Mouse (Mus musculus): ENCODE measurements around the gene Ptprf.

Ptprf gene

GRCm38 (mm10) chr4:118286202-118286601 lies 5.0 kb downstream of the Ptprf start:
- no peak for DNase-seq (ENCODE audit: low spot score)

- no peak for DNase-seq (ENCODE audit: low spot score)
Observed at GRCm38 (mm10) chr4:118282182-118282562, 9.0 kb downstream of the Ptprf start.

GRCm38 (mm10) chr4:118281444-118282181 lies 9.6 kb downstream of the Ptprf start:
- no peak for DNase-seq (ENCODE audit: low spot score)

DNA sequence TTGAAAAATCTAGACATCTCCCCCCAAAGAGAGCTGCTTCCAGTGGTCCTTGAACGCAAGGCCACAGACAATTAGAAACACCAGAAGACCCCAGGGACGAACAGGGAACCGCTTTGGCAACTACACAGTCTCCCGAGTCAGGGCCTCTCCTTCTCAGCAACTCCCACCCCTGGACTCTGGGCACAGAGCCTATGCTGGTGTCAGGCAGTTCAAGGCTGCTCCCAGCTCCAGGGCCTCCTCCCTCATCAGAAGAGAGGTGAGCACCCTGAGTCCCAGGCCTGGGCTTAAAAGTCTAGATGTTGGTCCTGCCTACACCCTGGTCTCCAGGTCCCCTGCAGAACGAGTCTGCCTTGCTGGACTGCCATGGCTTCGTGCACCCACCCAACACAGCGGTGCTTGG lies 10.7 kb downstream of the Ptprf start:
- DNase-seq (ENCODE audit: low spot score): no peak

DNA sequence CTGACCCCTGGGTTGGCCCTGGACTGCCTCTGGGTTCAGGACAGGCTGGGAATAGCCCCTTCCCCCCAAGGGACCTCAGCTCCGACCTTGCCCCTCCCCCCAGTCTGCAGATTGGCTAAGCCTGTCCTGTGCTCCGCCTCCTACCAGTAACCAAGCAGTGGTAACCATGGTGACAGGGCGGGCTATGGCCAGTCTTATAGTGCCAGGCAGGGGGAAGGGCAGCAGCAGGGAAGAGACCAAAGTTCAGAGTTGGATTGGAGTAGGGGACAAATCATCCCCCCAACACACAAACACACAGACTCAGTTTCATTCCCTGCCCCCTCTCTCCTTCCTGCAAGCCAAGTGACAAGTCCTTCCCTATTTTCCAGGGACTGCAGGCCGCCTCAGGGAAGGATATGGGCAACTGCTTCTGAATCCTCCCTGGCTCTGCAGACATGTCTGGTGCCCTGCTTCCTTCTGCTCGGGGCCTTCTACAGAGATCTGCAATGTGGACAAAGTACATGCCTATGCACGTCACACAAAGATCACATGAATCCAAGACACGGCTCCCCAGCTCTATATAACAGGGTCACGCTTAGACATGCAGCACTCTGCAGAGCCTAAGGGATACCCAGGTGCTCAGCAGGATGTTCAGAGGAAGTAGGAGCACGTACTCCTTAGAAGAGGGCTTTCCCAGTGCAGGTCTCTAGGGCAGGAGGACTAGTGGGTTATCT lies 14.5 kb downstream of the Ptprf start:
- no peak for DNase-seq (ENCODE audit: low spot score)

DNA sequence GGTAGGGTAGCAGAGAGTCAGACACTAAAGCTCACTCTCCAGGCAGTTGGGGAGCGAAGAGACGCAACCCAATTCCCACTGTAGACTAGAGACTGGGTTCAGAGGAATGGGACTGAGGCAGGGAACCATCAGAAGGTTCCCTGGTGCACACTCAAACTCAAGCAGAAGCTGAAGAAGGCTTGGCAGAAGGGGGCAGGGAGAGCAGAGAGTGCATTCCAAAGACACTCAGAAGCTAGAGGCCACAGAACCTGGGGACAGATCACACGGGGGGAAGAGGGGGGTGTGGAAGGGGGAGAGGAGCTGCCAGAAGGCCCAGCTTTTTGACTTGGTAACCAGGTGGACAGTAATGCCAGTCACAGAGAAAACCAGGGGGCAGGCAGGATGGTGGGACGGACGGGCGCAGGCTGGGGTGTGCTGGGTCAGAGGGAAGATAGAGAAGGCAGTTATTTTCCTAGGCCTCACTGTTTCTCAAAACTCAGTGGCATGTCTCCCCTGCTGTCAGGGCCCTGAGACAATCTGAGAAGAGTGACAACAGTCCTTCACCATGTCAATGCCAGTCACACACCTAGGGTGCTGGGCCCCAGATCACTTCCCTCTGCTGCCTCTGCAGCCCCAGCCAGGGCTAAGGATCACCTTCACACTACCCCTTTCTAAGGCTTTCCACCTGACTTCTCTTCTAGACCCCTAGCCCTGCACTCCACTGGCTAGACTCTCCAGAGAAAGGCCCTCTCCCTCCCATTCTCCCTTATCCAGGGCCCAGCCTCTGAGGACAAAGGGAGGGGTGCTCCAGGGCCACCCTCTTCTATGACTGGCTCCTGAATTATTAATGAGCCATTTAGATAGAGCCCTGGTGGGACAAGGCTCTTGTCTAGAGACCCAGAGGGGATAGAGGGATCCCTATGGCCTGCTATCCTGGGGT lies 15.3 kb downstream of the Ptprf start:
- DNase-seq (ENCODE audit: low spot score): no peak

DNA sequence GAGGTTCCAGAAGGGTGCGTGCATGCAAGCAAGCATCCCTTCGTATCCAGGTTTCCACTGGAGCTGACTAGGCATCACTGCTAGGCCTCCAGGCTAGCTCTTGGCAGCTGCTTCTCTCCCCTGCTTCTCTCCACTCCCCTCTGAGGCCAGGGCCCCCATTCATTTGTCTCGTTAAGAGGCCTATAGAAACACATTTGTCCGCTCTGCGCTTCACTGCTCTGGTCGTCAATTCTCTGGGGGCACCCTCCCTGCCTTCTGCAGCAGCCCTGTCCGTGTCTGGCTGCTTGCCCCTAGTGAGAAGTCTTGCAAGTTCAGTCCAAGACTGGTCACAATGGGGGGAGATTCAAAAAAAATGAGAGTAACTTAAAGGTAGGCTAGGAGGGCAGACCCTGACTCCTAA lies 16.7 kb downstream of the Ptprf start:
- no peak for DNase-seq (ENCODE audit: low spot score)

GRCm38 (mm10) chr4:118273998-118274397 lies 17.2 kb downstream of the Ptprf start:
- DNase-seq (ENCODE audit: low spot score): no peak

GRCm38 (mm10) chr4:118273545-118273944 lies 17.7 kb downstream of the Ptprf start:
- DNase-seq (ENCODE audit: low spot score): no peak

DNA sequence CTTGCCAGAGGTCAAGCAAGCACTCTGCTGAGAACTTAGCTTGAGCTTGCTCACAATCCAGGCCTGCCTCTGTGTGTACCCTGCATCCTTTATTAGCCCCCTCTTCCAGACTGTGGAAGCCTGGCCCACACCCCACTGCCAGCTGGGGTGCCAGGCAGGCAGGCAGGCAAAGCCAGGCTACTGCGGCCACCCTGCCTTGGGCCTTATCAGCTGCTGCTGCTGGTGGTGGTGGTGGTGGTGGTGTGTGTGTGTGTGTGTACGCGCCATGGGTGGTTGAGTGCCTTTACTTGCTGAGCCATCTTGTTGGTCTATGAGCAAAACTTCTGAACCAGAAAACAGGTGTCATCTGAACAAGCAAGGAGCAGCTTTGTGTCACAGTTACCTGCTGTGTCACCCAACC lies 18.3 kb downstream of the Ptprf start:
- no peak for DNase-seq (ENCODE audit: low spot score)

DNA sequence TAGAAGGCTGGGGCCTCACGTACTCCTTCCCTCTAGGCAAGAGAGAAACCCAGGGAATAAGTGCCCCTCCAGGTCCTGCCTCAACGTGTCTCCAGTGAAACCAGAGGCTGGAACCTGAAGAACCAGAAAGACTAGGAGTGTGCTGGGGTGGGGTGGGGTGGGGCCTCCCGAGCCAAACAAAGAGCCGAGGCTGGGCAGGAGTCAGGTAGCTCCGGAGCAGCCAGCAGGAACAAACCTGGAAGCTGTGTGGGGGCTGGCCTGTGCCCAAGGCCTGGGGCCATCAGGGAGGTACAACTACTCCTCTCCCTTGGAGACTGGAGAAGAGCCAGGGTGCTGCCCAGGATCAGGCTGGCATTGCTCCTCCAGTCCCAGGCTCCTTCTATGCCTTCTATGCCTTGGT lies 18.9 kb downstream of the Ptprf start:
- no peak for DNase-seq (ENCODE audit: low spot score)

DNA sequence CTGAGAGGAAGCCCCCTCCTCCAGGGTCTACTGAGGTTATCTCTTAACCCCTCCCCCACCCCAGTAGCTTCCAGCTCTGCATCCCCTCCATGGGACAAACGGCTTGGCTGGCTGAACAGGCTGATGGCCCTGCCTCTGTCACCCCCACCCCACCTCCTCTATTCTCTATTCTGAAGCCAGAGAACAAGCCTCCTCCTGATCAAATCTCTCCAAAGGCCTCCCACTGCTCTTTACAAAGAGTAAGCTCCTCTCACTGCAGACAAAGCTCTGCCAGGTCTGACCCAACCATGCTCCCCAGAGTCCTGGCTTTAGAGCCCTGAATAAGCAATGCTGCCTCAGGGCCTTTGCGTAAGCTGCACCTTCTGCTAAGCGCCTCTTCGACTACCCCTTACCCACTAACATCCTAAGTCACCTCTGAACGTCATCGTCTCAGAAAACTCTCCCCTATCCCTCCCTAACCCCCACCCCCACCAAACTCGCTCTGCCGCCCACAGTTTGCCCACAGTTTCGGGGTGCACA lies 19.6 kb downstream of the Ptprf start:
- no peak for DNase-seq (ENCODE audit: low spot score)

DNA sequence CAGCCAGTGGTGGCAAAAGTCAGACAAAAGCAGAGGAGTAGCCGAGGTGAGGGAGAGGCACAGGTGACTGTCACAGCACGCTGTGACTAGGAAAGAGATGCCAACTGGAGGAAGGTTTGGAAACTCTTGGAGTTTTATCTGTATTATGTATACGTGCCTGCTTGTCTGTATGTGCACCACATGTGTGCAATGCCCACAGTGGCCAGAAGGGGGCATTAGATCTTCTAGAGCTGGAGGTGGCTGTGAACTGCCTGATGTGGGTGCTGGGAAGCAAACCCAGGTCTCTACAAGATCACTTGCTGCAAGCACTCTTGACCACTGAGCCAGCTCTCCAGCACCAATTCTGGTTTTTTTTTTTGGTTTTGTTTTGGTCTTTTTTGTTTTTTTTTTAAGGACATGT lies 20.5 kb downstream of the Ptprf start:
- no peak for DNase-seq (ENCODE audit: low spot score)

GRCm38 (mm10) chr4:118269999-118270398 lies 21.2 kb downstream of the Ptprf start:
- DNase-seq (ENCODE audit: low spot score): no peak

DNA sequence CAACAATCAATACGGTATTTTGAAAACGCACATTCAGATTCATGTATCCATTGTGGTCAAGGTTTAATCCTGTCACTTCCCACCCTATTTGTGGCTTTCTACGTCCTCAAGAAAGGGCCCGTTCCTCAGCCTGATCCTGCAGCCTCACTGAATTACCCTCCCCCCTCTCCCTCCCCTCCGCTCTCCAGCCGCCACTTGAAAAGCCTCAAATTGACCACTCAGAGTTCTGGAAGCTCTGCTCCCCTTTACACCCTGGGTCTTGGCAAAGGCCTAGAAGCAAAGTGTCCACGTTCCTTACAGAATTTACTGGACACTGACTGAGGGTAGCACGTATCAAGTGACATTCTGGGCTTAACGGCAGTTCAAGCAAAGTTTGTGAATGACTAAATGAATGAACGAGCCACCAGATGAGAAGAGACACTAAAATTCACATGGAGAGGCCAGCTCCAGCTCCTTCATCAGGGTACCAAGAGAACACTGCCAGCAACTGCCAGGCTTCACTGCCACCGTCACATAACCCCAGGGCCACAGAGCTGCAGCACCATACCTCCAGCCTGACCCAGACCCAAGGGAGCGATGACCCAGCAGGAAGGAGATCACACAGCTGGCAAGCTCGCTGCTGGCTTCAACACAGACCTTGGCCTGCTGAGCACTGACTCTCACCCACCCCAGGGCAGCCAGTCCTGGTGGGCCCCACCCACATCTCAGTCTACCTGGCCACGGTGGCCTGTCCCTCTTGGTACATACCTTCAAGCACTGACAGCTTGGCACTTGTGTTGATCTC lies 22.6 kb downstream of the Ptprf start:
- no peak for DNase-seq (ENCODE audit: low spot score)

DNA sequence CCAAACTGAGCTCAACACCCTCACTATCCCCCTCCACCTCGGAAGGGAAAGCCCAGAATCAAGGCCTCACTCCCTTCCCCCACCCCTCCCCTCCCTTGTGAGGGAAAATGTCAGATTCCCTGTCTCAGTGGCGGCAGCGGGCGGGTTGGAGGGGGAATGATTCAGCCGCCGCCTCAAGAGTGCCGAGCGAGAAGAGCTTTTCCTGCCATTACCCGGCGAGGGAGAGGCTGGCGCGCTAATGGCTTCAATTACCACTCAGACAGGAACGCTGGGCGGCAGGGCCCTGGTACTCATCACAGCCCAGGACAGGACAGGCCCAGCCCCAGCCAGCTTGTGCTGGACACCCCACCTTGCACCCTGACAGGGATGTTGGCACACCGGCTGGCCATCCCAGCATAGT lies 25.6 kb downstream of the Ptprf start:
- DNase-seq (ENCODE audit: low spot score): no peak

- no peak for DNase-seq (ENCODE audit: low spot score)
Observed at GRCm38 (mm10) chr4:118261771-118262473, 29.3 kb downstream of the Ptprf start.

DNA sequence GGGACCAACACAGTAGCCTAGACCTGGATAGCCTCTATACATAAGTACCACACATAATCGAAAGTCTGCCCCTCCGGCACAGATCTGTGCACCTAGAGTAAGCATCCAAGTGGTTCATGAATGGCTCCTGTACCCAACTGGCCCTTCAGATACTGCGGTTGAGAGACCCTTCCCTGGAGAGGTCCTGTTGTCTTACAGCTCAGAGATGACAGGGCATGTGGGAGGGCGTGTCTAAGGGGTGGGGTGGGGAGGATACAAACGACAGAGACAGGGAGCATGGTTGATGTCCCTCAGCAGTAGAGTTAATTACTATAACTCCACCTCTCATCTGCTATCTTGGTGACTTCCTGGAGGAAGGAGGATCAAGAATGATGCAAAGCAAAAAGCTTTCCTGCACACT lies 29.9 kb downstream of the Ptprf start:
- no peak for DNase-seq (ENCODE audit: low spot score)

GRCm38 (mm10) chr4:118260551-118261267 lies 30.5 kb downstream of the Ptprf start:
- no peak for DNase-seq (ENCODE audit: low spot score)

DNA sequence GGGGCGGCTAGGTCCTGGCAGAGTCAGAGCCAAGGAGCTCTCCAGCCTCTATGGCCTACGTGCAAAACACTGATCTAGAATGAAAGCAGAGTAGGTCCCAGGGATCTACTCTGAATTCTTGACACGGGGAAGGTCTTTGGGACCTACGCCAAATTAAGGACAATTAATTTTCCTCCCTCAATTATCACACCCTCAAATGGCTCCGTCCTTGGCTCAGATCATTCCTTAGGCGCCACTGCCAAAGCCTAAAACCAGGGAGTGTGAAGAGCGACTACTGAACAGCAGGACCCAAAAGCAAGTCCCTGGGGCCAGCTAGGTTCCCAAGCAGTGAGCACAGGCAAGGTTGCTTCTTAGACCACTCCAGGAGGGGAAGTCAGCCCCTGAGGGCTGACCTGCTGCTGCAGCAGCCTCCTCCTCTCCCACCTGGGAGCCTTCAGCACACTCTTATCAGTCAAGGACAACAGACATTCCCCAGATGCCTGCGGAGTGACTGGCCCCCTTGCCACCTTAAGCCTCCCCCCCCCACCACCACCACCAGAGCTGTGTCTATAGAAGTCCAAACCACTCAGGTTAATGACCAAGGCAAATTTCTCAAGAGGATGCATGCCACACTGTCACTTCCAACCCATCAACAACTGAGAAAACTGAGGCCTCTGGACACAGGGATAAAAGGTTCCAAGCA lies 31.3 kb downstream of the Ptprf start:
- DNase-seq (ENCODE audit: low spot score): no peak

Measured in layer of hippocampus, adult 9-10 months (tissue).